Mouse (Mus musculus) adrenal gland, postnatal 14 days (tissue): ENCODE measurements around the gene Hivep2. TPM values are rescaled to one million over a fixed set of nuclear protein-coding genes. Genes with fewer than 3 reads are reported as not detected.

ENCODE experiments used
- DNase-seq: peaks from one replicate; pipeline ENCODE4 v3.0.0; 2021; ENCODE audit warnings: mixed read lengths
- total RNA-seq: library from RNA; stranded (reverse); gene quantifications from 2 replicates; pipeline ENCODE4 v1.2.3, GENCODE M21; 2021

Gene Hivep2
- total RNA-seq, 1 experiment from 2014 or later: 31.2 TPM

GRCm38 (mm10) chr10:14024971-14025370, 59.1 kb downstream of the Hivep2 start:
- no peak for DNase-seq

- no peak for DNase-seq
Measured at GRCm38 (mm10) chr10:14027751-14028150, 61.9 kb downstream of the Hivep2 start.

- DNase-seq: no peak
Measured at GRCm38 (mm10) chr10:14028956-14029355, 63.1 kb downstream of the Hivep2 start.

GRCm38 (mm10) chr10:14030458-14031035, 64.7 kb downstream of the Hivep2 start:
- no peak for DNase-seq

GRCm38 (mm10) chr10:14032532-14032931, 66.7 kb downstream of the Hivep2 start:
- no peak for DNase-seq

- no peak for DNase-seq
Measured at GRCm38 (mm10) chr10:14034046-14034445, 68.2 kb downstream of the Hivep2 start.

- DNase-seq: no peak
Measured at GRCm38 (mm10) chr10:14034790-14035189, 68.9 kb downstream of the Hivep2 start.

GRCm38 (mm10) chr10:14035607-14036006, 69.7 kb downstream of the Hivep2 start:
- no peak for DNase-seq

- DNase-seq: no peak
Measured at GRCm38 (mm10) chr10:14036472-14036871, 70.6 kb downstream of the Hivep2 start.

GRCm38 (mm10) chr10:14037977-14038489, 72.2 kb downstream of the Hivep2 start:
- DNase-seq: no peak

- no peak for DNase-seq
Measured at GRCm38 (mm10) chr10:14040716-14041470, 75.0 kb downstream of the Hivep2 start.

GRCm38 (mm10) chr10:14041606-14042005, 75.7 kb downstream of the Hivep2 start:
- DNase-seq: no peak

GRCm38 (mm10) chr10:14042539-14043348, 76.9 kb downstream of the Hivep2 start:
- DNase-seq: no peak

GRCm38 (mm10) chr10:14043349-14043710, 77.5 kb downstream of the Hivep2 start:
- no peak for DNase-seq

GRCm38 (mm10) chr10:14044046-14044782, 78.3 kb downstream of the Hivep2 start:
- no peak for DNase-seq

- DNase-seq: peak; percentile 37
Measured at GRCm38 (mm10) chr10:14044783-14045392, 79.0 kb downstream of the Hivep2 start.

- peak; percentile 42 for DNase-seq
Measured at GRCm38 (mm10) chr10:14045745-14046144, 79.9 kb downstream of the Hivep2 start.

- no peak for DNase-seq
Measured at GRCm38 (mm10) chr10:14046171-14046651, 80.3 kb downstream of the Hivep2 start.

- DNase-seq: peak; percentile 68
Measured at GRCm38 (mm10) chr10:14046935-14047334, 81.1 kb downstream of the Hivep2 start.

- DNase-seq: peak; percentile 30
Measured at GRCm38 (mm10) chr10:14047661-14048060, 81.8 kb downstream of the Hivep2 start.

- peak; percentile 65 for DNase-seq
Measured at GRCm38 (mm10) chr10:14048322-14048915, 82.5 kb downstream of the Hivep2 start.
